Mouse (Mus musculus) cerebellum, adult 8-10 months (tissue): Measurements from ENCODE around the gene Mpv17l2.
A peak's percentile ranks its signal among the peaks of the same experiment; 100 is the strongest.

ENCODE experiments used
- DNase-seq: peaks from one replicate; pipeline ENCODE4 v3.0.0; 2022

Mpv17l2 gene

GRCm38 (mm10) chr8:70748246-70749096 lies 12.3 kb downstream of the Mpv17l2 start:
- DNase-seq = no peak

- no peak for DNase-seq
Observed at GRCm38 (mm10) chr8:70747211-70747890, 13.4 kb downstream of the Mpv17l2 start.

- no peak for DNase-seq
Observed at GRCm38 (mm10) chr8:70746676-70747075, 14.1 kb downstream of the Mpv17l2 start.

- no peak for DNase-seq
Observed at GRCm38 (mm10) chr8:70745691-70746220, 15.0 kb downstream of the Mpv17l2 start.

GRCm38 (mm10) chr8:70744806-70745205 lies 15.9 kb downstream of the Mpv17l2 start:
- DNase-seq = no peak

- peak; percentile 42 for DNase-seq
Observed at GRCm38 (mm10) chr8:70743656-70744590, 16.8 kb downstream of the Mpv17l2 start.

- no peak for DNase-seq
Observed at GRCm38 (mm10) chr8:70742981-70743655, 17.6 kb downstream of the Mpv17l2 start.

GRCm38 (mm10) chr8:70742176-70742575 lies 18.6 kb downstream of the Mpv17l2 start:
- no peak for DNase-seq

- DNase-seq = no peak
Observed at GRCm38 (mm10) chr8:70741661-70742060, 19.1 kb downstream of the Mpv17l2 start.

- no peak for DNase-seq
Observed at GRCm38 (mm10) chr8:70738211-70738610, 22.5 kb downstream of the Mpv17l2 start.

- no peak for DNase-seq
Observed at GRCm38 (mm10) chr8:70737705-70738104, 23.0 kb downstream of the Mpv17l2 start.

- DNase-seq = no peak
Observed at GRCm38 (mm10) chr8:70730956-70731355, 29.8 kb downstream of the Mpv17l2 start.

- no peak for DNase-seq
Observed at GRCm38 (mm10) chr8:70729808-70730475, 30.8 kb downstream of the Mpv17l2 start.

- no peak for DNase-seq
Observed at GRCm38 (mm10) chr8:70726721-70727120, 34.0 kb downstream of the Mpv17l2 start.

GRCm38 (mm10) chr8:70725792-70726447 lies 34.8 kb downstream of the Mpv17l2 start:
- no peak for DNase-seq

- DNase-seq = no peak
Observed at GRCm38 (mm10) chr8:70724216-70724615, 36.5 kb downstream of the Mpv17l2 start.

GRCm38 (mm10) chr8:70723486-70724210 lies 37.1 kb downstream of the Mpv17l2 start, which contains the start of gene Pde4c:
Gene Pde4c, plus strand, starts transcription at chr8:70723720.
- no peak for DNase-seq

- no peak for DNase-seq
Observed at GRCm38 (mm10) chr8:70721601-70722000, 39.1 kb downstream of the Mpv17l2 start.

GRCm38 (mm10) chr8:70720739-70721138 lies 40.0 kb downstream of the Mpv17l2 start:
- peak; percentile 85 for DNase-seq

- DNase-seq = no peak
Observed at GRCm38 (mm10) chr8:70719796-70720270, 40.9 kb downstream of the Mpv17l2 start.
